Mouse (Mus musculus) brain, adult 2 months (tissue): Measurements from ENCODE around the gene Bcl2.

Experiments
- DNase-seq: peaks from one replicate; pipeline ENCODE4 v3.0.0; 2011; ENCODE audit warnings: low read depth, low spot score

The Bcl2 gene

DNA sequence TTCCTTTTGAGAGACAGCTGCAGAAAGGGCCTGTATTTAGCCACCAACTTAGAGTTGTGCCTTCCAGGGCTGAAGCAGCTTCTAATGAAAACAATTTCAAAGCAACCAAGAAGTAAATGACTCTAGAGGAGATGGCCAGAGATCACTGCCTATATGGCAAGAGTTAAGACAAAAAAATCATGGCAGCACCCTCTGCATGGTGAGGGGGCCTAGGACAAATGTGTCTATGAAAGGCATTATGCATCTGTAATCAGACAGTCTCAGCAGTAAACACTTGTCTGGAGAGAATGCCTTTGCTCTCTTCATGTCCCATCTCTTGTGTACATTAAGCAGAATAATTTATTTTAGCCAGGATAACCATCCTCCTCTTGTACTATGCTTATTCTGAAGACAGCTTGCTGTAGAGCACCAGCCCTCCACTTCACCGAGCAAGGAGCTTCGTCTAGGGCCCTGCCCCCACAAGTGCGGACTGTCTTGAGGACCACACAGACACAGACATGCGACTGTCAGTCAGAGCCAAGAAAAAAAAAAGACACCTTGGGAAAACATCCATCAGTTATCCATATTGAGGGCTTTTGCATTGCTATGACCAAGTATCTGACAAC lies 126.1 kb downstream of the Bcl2 start:
- DNase-seq, result no peak

DNA sequence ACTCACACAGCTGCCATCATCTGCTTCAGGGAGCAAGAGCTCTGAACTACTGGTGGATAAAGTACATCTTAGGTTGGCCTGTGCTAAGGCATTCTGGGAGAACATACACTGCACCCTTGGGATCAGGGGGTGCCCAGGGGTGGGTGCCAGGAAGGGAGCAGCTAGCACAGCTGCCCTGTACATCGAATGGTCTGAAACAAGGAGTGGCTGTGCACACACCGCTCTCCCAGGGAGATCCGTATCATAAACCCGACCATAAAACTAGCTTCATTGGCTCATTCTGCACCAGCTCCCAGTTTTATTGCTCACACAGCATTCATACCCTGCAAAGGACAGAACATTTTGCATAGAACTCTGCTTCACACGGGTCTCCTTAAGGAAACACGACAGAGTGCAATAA lies 127.3 kb downstream of the Bcl2 start:
- DNase-seq, result no peak

GRCm38 (mm10) chr1:106585349-106585748 lies 128.7 kb downstream of the Bcl2 start:
- DNase-seq, result peak; percentile 7

DNA sequence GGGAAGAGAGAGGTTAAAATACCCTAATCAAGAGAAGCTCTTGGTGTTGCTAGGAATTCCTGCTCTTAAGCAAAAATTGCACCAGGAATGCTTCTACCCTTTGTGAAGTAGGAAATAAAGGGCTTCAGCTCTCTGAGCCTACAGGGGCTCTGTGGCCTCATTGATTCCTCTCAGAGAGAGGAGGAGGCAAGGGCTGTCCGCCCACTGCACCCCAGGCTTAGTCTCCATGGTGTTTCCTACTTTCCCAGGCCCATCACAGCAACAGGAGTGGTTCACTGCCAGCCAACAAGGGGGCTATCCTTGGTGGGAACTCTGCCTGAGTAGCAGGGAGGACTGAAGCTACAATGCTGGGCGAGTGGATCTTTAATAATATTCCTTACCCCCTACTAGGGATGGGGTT lies 129.2 kb downstream of the Bcl2 start:
- DNase-seq, result no peak

DNA sequence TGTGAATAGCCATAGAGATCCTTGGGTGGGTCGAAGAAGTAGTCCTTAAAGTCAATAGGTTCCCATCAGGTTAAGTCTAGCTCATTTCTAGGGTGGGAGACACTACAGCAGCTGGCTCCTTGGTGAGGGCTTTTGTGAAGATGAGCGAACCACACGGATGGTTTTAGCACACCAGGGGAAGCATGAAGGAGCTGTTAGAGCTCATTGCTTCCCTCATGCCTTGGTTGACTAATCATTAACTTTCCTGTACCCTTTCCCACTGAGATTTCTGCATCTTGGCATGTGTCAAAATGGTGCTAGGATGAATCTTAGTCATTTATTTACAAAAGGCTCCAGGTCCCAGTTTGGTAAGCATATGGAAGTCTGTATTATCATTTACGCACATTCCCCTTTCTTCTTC lies 129.8 kb downstream of the Bcl2 start:
- no peak for DNase-seq

DNA sequence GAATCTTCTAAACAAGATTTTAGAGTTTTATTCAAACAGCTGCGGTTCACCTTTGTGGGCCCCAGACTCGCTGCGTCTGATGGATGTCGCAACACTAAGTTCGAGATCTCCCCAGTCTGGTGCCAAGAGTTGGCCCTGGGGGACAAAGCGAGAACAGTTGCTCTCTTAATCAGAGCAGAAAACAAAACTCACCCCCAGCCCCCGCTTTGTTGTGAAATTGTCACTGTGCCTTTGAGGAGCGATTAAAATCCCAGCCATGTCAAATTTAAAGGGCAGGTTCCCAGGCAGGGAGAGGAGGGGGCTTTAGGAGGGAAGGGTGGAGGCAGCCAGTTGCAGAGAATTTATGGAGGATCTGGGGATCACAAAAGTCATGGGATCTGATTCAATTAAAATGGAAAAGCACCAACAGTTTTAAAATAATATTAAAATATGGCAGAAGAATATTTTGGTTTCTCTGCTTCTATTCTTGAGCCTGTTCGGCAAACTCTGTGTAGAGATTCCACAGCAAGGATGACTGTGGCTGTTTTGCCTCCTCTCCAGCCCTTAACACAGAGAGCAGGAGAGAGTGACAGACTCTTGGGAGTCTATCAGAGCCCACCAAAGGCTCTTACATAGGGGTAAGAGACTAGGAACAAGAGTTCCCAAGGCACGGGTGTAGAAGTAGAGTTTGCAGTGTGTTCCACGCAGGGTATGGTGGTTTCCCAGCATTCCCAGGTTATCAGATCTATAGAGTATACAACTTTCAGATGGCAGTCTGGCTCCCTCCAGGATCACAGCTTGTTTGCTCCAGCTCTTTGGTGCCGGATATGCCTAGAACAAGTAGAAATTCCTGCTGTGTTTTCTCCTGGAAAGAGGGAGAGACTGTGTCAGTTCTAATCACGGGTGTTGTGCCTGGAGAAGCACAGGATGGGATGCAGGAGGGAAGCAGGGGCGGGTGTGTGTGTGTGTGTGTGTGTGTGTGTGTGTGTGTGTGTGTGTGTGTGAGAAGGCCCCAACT lies 130.5 kb downstream of the Bcl2 start:
- DNase-seq, result no peak

DNA sequence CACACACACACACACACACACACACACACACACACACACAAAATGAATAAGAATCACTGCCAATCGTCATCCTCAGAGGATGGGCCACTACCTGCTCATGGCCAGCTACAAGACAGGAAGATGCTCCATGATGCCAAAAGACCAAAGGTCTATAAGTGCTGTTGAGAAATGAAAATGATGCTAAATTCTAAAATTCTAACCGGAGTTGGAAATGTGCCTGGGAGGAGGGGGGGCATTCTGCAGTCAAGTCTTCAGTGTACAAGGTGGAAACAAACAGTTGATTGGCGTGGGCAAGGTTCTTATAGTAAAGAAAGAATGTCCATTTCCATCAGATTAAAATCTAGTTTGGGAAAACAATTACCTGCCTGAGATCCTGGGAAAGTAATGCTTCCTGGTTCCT lies 131.3 kb downstream of the Bcl2 start:
- no peak for DNase-seq

DNA sequence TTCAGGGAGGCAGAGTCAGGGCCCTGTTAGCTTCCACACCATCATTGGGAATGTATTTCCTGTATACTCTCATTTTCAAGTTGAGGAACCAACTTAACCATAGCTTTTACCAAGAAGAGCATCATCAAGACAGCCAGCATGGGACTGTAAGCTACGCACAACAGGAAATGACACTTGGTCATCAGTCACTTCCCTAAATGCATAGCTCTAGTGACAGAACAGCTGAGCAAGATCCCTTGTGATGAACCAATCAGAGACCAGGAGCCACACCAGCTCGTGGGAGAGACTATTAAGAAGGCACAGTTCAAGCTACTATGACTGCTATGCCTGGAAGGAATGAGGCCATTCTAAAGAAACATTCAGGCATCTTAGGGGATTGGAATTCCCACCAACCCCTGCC lies 132.3 kb downstream of the Bcl2 start:
- DNase-seq, result no peak

GRCm38 (mm10) chr1:106579768-106580167 lies 134.3 kb downstream of the Bcl2 start:
- DNase-seq, result no peak

GRCm38 (mm10) chr1:106572506-106572905 lies 141.6 kb downstream of the Bcl2 start:
- no peak for DNase-seq

GRCm38 (mm10) chr1:106570870-106571269 lies 143.2 kb downstream of the Bcl2 start:
- DNase-seq, result no peak

- peak; percentile 58 for DNase-seq
These were observed 143.7 kb downstream of the Bcl2 start for GRCm38 (mm10) chr1:106570366-106570765.

DNA sequence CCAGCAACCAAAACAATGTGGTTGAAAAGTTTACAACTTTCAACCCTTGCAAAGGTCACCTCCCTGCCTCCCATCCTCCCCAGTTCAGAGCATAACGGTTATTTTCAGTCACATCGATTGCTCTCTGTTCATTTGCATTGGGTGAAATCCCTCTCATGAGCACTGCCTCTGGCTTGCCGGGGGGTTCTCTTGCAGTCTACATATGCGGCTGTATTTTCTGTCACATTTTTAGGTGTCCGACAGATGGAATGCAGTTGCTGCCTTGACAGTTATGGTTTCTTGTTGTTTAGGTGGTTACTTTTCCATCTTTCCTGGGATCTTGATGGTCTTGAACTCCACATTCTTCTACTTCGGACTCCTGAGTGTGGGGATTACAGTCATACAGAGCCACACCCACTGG lies 144.4 kb downstream of the Bcl2 start:
- DNase-seq, result no peak

GRCm38 (mm10) chr1:106568868-106569267 lies 145.2 kb downstream of the Bcl2 start:
- no peak for DNase-seq

- no peak for DNase-seq
These were observed 146.6 kb downstream of the Bcl2 start for GRCm38 (mm10) chr1:106567506-106567905.

GRCm38 (mm10) chr1:106566120-106567086 lies 147.7 kb downstream of the Bcl2 start:
- no peak for DNase-seq

- DNase-seq, result no peak
These were observed 148.8 kb downstream of the Bcl2 start for GRCm38 (mm10) chr1:106565238-106565637.

DNA sequence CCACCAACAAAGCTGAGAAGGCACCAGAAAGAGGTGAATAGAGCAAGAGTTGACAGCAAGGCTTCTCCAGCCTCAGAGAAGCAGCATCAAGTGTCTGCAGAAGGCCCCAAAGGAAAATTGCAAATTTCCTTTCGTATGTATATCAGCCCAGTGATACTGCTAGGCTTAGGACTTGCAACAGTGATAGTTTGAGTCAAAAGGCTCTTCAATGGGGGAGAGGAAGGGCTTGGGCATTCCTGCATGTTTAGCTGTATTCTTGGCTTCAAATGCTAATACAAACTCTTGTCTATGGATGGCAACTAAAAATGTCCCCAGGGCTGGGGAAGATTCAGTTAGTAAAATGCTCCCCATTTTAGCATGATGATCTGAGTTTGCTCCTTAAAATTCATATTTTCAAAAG lies 149.6 kb downstream of the Bcl2 start:
- no peak for DNase-seq

GRCm38 (mm10) chr1:106562751-106563150 lies 151.3 kb downstream of the Bcl2 start:
- no peak for DNase-seq

- no peak for DNase-seq
These were observed 152.9 kb downstream of the Bcl2 start for GRCm38 (mm10) chr1:106561085-106561760.

DNA sequence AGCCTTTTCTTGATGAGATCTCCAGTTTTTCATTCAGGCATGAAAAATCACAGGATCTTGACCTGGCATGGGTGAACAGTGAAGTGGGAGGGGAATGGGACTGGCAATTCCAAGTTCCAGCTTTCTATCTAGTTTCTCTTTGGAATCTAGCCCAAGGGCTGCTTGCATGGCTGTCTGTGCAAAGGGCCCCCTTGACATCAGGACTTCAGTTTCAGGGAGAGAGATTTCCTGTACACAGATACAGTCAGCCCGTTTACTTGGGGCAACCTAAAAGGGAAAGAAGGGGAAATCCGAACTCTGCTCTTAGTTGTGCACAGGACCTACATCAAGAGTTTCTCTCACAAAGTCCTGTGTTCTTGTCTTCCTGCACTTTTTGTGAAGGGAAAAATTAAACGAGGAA lies 154.0 kb downstream of the Bcl2 start:
- no peak for DNase-seq
